Mouse (Mus musculus): Measurements from ENCODE around the gene Fndc4. TPM values are rescaled to one million over a fixed set of nuclear protein-coding genes. Genes with fewer than 3 reads are reported as not detected.

Gene Fndc4
- polyA plus RNA-seq (2015; fragmentation: Nextera tagmentation; extraction: Ambion mirVana) = 85.5 and 89.8 TPM in 2 replicates

GRCm38 (mm10) chr5:31295606-31296141, at the start of gene Fndc4:
TSS of gene Fndc4 (minus strand) at chr5:31296080.
- Histone ChIP-seq H3K4me1 (peaks cover 20% of the 10 kb centered on the region), H3K36me3 (peaks cover 16% of the 10 kb centered on the region), H3K9me3 (replicated peaks) (no peaks in the 10 kb centered on the region), H3K4me3 (replicated peaks) (peak within 1 kb of the TSS; percentile 85), H3K27me3 (no peaks in the 10 kb centered on the region), H3K9ac (peak within 1 kb of the TSS; percentile 94), H3K4me2 (replicated peaks) (peak within 1 kb of the TSS; percentile 81), H3K27ac (replicated peaks) (peak within 1 kb of the TSS; percentile 74)
- ATAC-seq (ENCODE audit: insufficient number of reproducible peaks, low FRiP score, low TSS enrichment, low read depth) = peak; percentile 71
- 3% methylated on average over 41 of the region's 46 CpGs for WGBS

GRCm38 (mm10) chr5:31328255-31328654, 32.4 kb upstream of the Fndc4 start:
- Histone ChIP-seq H3K4me2 (replicated peaks) (no peak overlapping the region), H3K36me3 (no peaks in the 10 kb centered on the region), H3K27ac (replicated peaks) (no peak overlapping the region), H3K9ac (no peak overlapping the region), H3K4me1 (no peaks in the 10 kb centered on the region), H3K4me3 (replicated peaks) (no peak overlapping the region), H3K27me3 (no peaks in the 10 kb centered on the region), H3K9me3 (replicated peaks) (no peaks in the 10 kb centered on the region)
- no peak for ATAC-seq (ENCODE audit: insufficient number of reproducible peaks, low FRiP score, low TSS enrichment, low read depth)
- WGBS = 31% methylated on average over 7 of the region's 7 CpGs

GRCm38 (mm10) chr5:31326850-31327249, 31.0 kb upstream of the Fndc4 start:
- no peak overlapping the region for H3K4me2 ChIP-seq (replicated peaks)
- no peak for ATAC-seq (ENCODE audit: insufficient number of reproducible peaks, low FRiP score, low TSS enrichment, low read depth)
- no peak overlapping the region for H3K9ac ChIP-seq
- H3K36me3 ChIP-seq = no peaks in the 10 kb centered on the region
- H3K27me3 ChIP-seq = no peaks in the 10 kb centered on the region
- H3K4me3 ChIP-seq (replicated peaks) = no peak overlapping the region
- H3K27ac ChIP-seq (replicated peaks) = no peak overlapping the region
- 11% methylated on average over 5 of the region's 5 CpGs for WGBS
- H3K4me1 ChIP-seq = no peaks in the 10 kb centered on the region
- H3K9me3 ChIP-seq (replicated peaks) = no peaks in the 10 kb centered on the region

- Histone ChIP-seq H3K9me3 (replicated peaks) (no peaks in the 10 kb centered on the region), H3K36me3 (no peaks in the 10 kb centered on the region), H3K4me3 (replicated peaks) (no peak overlapping the region), H3K4me1 (no peaks in the 10 kb centered on the region), H3K27ac (replicated peaks) (no peak overlapping the region), H3K4me2 (replicated peaks) (no peak overlapping the region), H3K27me3 (no peaks in the 10 kb centered on the region), H3K9ac (no peak overlapping the region)
- ATAC-seq (ENCODE audit: insufficient number of reproducible peaks, low FRiP score, low TSS enrichment, low read depth) = no peak
- 54% methylated on average over 3 of the region's 3 CpGs for WGBS
Measured at GRCm38 (mm10) chr5:31324085-31324484, 28.2 kb upstream of the Fndc4 start.

- H3K27ac ChIP-seq (replicated peaks) = no peak overlapping the region
- no peak overlapping the region for H3K4me2 ChIP-seq (replicated peaks)
- 80% methylated on average over 3 of the region's 3 CpGs for WGBS
- no peaks in the 10 kb centered on the region for H3K36me3 ChIP-seq
- no peaks in the 10 kb centered on the region for H3K9me3 ChIP-seq (replicated peaks)
- H3K4me3 ChIP-seq (replicated peaks) = no peak overlapping the region
- H3K4me1 ChIP-seq = no peaks in the 10 kb centered on the region
- no peak overlapping the region for H3K9ac ChIP-seq
- no peak for ATAC-seq (ENCODE audit: insufficient number of reproducible peaks, low FRiP score, low TSS enrichment, low read depth)
- no peaks in the 10 kb centered on the region for H3K27me3 ChIP-seq
Measured at GRCm38 (mm10) chr5:31322776-31323175, 26.9 kb upstream of the Fndc4 start.

- Histone ChIP-seq H3K9ac (no peak overlapping the region), H3K9me3 (replicated peaks) (no peaks in the 10 kb centered on the region), H3K36me3 (no peaks in the 10 kb centered on the region), H3K27me3 (no peaks in the 10 kb centered on the region), H3K4me2 (replicated peaks) (no peak overlapping the region), H3K27ac (replicated peaks) (no peak overlapping the region), H3K4me3 (replicated peaks) (no peak overlapping the region), H3K4me1 (no peaks in the 10 kb centered on the region)
- ATAC-seq (ENCODE audit: insufficient number of reproducible peaks, low FRiP score, low TSS enrichment, low read depth) = no peak
- WGBS = 87% methylated on average over 8 of the region's 8 CpGs
Measured at GRCm38 (mm10) chr5:31312806-31313205, 16.9 kb upstream of the Fndc4 start.

- H3K27ac ChIP-seq (replicated peaks) = no peak overlapping the region
- H3K27me3 ChIP-seq = no peaks in the 10 kb centered on the region
- H3K36me3 ChIP-seq = no peaks in the 10 kb centered on the region
- H3K9me3 ChIP-seq (replicated peaks) = no peaks in the 10 kb centered on the region
- H3K9ac ChIP-seq = no peak overlapping the region
- no peak for ATAC-seq (ENCODE audit: insufficient number of reproducible peaks, low FRiP score, low TSS enrichment, low read depth)
- no peaks in the 10 kb centered on the region for H3K4me1 ChIP-seq
- 79% methylated on average over 6 of the region's 6 CpGs for WGBS
- H3K4me2 ChIP-seq (replicated peaks) = no peak overlapping the region
- H3K4me3 ChIP-seq (replicated peaks) = no peak overlapping the region
Measured at GRCm38 (mm10) chr5:31303093-31303492, 7.2 kb upstream of the Fndc4 start.

GRCm38 (mm10) chr5:31301866-31302265, 6.0 kb upstream of the Fndc4 start:
- 75% methylated on average over 8 of the region's 8 CpGs for WGBS
- Histone ChIP-seq H3K9ac (no peak overlapping the region), H3K27me3 (no peaks in the 10 kb centered on the region), H3K36me3 (no peaks in the 10 kb centered on the region), H3K4me2 (replicated peaks) (no peak overlapping the region), H3K9me3 (replicated peaks) (no peaks in the 10 kb centered on the region), H3K4me3 (replicated peaks) (no peak overlapping the region), H3K27ac (replicated peaks) (no peak overlapping the region), H3K4me1 (no peaks in the 10 kb centered on the region)
- no peak for ATAC-seq (ENCODE audit: insufficient number of reproducible peaks, low FRiP score, low TSS enrichment, low read depth)

GRCm38 (mm10) chr5:31298486-31298885, 2.6 kb upstream of the Fndc4 start:
- peaks cover 3% of the 10 kb centered on the region; the same call in 1 of the 2 replicates for H3K36me3 ChIP-seq
- H3K27ac ChIP-seq (replicated peaks) = no peak overlapping the region
- no peak overlapping the region for H3K4me2 ChIP-seq (replicated peaks)
- no peaks in the 10 kb centered on the region for H3K9me3 ChIP-seq (replicated peaks)
- 44% methylated on average over 2 of the region's 2 CpGs for WGBS
- ATAC-seq (ENCODE audit: insufficient number of reproducible peaks, low FRiP score, low TSS enrichment, low read depth) = no peak
- H3K4me1 ChIP-seq = peaks cover 13% of the 10 kb centered on the region
- no peak overlapping the region for H3K9ac ChIP-seq
- H3K27me3 ChIP-seq = no peaks in the 10 kb centered on the region
- H3K4me3 ChIP-seq (replicated peaks) = no peak overlapping the region

- H3K27ac ChIP-seq (replicated peaks) = no peak overlapping the region
- H3K9me3 ChIP-seq (replicated peaks) = no peaks in the 10 kb centered on the region
- H3K4me1 ChIP-seq = peaks cover 13% of the 10 kb centered on the region
- H3K9ac ChIP-seq = no peak overlapping the region
- H3K4me2 ChIP-seq (replicated peaks) = no peak overlapping the region
- peaks cover 8% of the 10 kb centered on the region; the same call in 1 of the 2 replicates for H3K36me3 ChIP-seq
- no peak for ATAC-seq (ENCODE audit: insufficient number of reproducible peaks, low FRiP score, low TSS enrichment, low read depth)
- H3K4me3 ChIP-seq (replicated peaks) = no peak overlapping the region
- no peaks in the 10 kb centered on the region for H3K27me3 ChIP-seq
- 76% methylated on average over 3 of the region's 3 CpGs for WGBS
Measured at GRCm38 (mm10) chr5:31297981-31298380, 2.1 kb upstream of the Fndc4 start.

- H3K4me3 ChIP-seq (replicated peaks) = peak within 1 kb of the TSS; percentile 85; the same call in 1 of the 2 replicates
- H3K9ac ChIP-seq = no peak within 1 kb of the TSS
- no peak within 1 kb of the TSS for H3K27ac ChIP-seq (replicated peaks)
- H3K36me3 ChIP-seq = peaks cover 16% of the 10 kb centered on the region
- H3K4me2 ChIP-seq (replicated peaks) = peak within 1 kb of the TSS; percentile 81
- WGBS = 72% methylated on average over 13 of the region's 13 CpGs
- H3K9me3 ChIP-seq (replicated peaks) = no peaks in the 10 kb centered on the region
- peaks cover 13% of the 10 kb centered on the region for H3K4me1 ChIP-seq
- no peak for ATAC-seq (ENCODE audit: insufficient number of reproducible peaks, low FRiP score, low TSS enrichment, low read depth)
- no peaks in the 10 kb centered on the region for H3K27me3 ChIP-seq
Measured at GRCm38 (mm10) chr5:31297047-31297757, 1.3 kb upstream of the Fndc4 start, which contains the start of gene Gckr. TSS of gene Gckr (plus strand) at chr5:31297443.

Measured in embryonic facial prominence, embryonic 15.5 days (tissue).